Mouse (Mus musculus) bone marrow, adult 2 months (tissue): ENCODE data around the gene Bud13. TPM values are rescaled to one million over a fixed set of nuclear protein-coding genes. Genes with fewer than 3 reads are reported as not detected.

Source experiments
- H3K27ac ChIP-seq: fragments of 200-500 bp; 2 replicates; pipeline ENCODE4 v1.5.1; 2012; ENCODE audit warnings: low read depth, mild to moderate bottlenecking, control low read depth, inconsistent platforms, low read length; ENCODE audit not compliant: control insufficient read depth, poor library complexity, insufficient read depth
- H3K4me1 ChIP-seq: fragments of 200-500 bp; 2 replicates; pipeline ENCODE4 v1.6.1; 2011; ENCODE audit warnings: low read length; ENCODE audit not compliant: control insufficient read depth, insufficient read depth
- H3K4me3 ChIP-seq: fragments of 200-500 bp; replicated peaks from 2 replicates; pipeline ENCODE3; 2011; ENCODE audit warnings: mild to moderate bottlenecking, low read depth, low read length, control low read depth; ENCODE audit not compliant: control insufficient read depth
- CTCF ChIP-seq: fragments of 200-500 bp; IDR thresholded peaks from 2 replicates; pipeline ENCODE4 v1.5.1; 2011; ENCODE audit warnings: low read length, control low read depth; ENCODE audit not compliant: control insufficient read depth, insufficient read depth
- POLR2A ChIP-seq: fragments of 200-500 bp; IDR thresholded peaks from 2 replicates; pipeline ENCODE4 v1.6.1; 2011; ENCODE audit warnings: low read depth, mild to moderate bottlenecking, control low read depth, low read length, borderline replicate concordance; ENCODE audit not compliant: control insufficient read depth
- WGBS: fragments of 180-500 bp; shearing (Covaris S2); methylation state at CpG from one replicate; pipeline ENCODE4 v1.1.7; 2018; 5-methylcytosine and 5-hydroxymethylcytosine counted together
- polyA plus RNA-seq: library from polyadenylated mRNA; stranded (reverse); fragments of >200 nt; gene quantifications from 2 replicates; pipeline ENCODE4 v1.2.4, GENCODE M21; 2011; ENCODE audit warnings: low replicate concordance; ENCODE audit not compliant: missing spikeins, insufficient read depth, insufficient read length

Gene Bud13
- polyA plus RNA-seq, 1 experiment, result 13.4 TPM

- H3K27ac ChIP-seq, result no peak overlapping the region
- H3K4me1 ChIP-seq, result peaks cover 2% of the 10 kb centered on the region; the same call in 1 of the 2 replicates
- WGBS, result 81% methylated on average over 4 of the region's 4 CpGs
- H3K4me3 ChIP-seq, result no peak overlapping the region
- TF ChIP-seq CTCF (no peak), POLR2A (no peak)
Measured at GRCm38 (mm10) chr9:46270782-46271181, 12.0 kb upstream of the Bud13 start.

DNA sequence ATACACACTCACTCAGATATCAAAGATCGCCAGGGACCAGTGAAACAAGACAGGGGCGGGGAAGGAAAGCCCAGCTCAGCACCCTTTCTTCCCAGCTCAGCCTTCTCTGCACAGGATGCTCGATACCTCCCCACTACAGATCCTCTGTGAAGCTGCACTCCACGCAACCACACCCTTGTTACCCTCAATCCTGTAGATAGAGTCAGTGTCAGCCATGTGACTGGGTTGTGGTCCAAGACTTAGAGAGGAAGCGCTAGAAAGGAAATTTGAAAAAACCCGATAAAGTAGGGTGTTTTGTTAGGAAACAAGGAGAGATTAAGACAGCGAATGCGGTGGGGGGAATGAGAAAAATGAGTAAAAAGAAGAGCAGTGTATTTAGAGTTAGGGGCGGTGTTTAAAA is 10.7 kb upstream of the Bud13 start:
- TF ChIP-seq CTCF (no peak), POLR2A (no peak)
- no peak overlapping the region for H3K27ac ChIP-seq
- peaks cover 2% of the 10 kb centered on the region; the same call in 1 of the 2 replicates for H3K4me1 ChIP-seq
- H3K4me3 ChIP-seq, result peak overlapping the region; percentile 36
- WGBS, result 36% methylated on average over 9 of the region's 9 CpGs

DNA sequence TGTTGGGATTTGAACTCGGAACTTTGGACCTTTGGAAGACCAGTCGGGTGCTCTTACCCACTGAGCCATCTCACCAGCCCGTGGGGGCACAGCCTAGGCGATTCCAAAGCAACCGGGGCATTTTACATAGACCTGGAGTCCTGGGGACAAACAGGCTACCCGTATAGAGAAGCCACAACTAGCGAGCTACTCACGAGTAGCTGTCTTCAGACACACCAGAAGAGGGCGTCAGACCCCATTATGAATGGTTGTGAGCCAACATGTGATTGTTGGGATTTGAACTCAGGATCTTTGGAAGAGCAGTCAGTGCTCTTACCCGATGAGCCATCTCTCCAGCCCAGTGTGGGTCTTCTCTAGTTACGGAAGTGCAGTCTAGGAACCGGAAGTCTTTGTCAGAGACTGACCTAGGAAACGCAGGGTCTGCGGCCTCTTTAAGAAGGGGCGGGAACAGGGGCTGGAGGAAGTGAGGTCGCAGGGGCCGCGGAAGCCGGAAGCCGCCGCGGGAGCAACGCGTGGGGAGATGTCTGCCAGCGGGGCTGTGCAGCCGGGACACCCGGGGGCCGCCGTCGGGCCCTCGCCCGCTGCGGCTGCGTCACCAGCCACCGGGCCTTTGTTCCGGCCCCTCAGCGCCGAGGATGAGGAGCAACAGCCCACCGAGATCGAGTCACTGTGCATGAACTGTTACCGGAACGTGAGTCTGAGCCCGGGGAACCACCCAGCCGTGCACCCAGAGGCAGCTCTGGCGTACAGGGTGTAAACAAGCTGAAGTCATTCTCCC is 9.9 kb upstream of the Bud13 start, which contains the start of gene Zpr1:
Zpr1 (plus strand) TSS at position 388 of the 778 bp plus-strand sequence.
- peak; percentile 66; the same call in 1 of the 2 replicates for TF ChIP-seq POLR2A
- TF ChIP-seq CTCF, result no peak
- H3K27ac ChIP-seq, result peak within 1 kb of the TSS; percentile 55
- peak within 1 kb of the TSS; percentile 89 for H3K4me3 ChIP-seq
- peaks cover 2% of the 10 kb centered on the region; the same call in 1 of the 2 replicates for H3K4me1 ChIP-seq
- 3% methylated on average over 45 of the region's 45 CpGs for WGBS

DNA sequence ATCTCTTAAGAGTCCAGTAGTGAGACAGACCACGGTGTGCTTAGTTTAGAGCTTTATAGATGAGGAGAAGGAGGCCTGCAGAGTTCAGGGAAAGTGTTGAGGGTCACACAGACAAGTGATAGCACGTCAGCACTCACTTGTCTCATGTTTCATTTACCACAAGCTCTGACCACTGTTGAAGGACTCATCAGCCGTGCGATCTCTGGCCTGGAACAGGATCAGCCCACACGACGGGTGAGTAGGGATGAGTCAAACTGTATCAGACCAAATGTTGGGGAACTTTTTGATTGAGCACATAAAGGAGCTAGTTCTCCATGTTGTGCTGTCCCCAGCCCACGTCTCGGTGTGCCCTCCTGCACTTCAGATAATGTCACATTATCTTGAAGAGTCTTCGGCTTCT is 8.3 kb upstream of the Bud13 start:
- TF ChIP-seq POLR2A (no peak), CTCF (no peak)
- Histone ChIP-seq H3K27ac (no peak overlapping the region), H3K4me1 (peaks cover 2% of the 10 kb centered on the region; the same call in 1 of the 2 replicates), H3K4me3 (no peak overlapping the region)
- 76% methylated on average over 9 of the region's 9 CpGs for WGBS

DNA sequence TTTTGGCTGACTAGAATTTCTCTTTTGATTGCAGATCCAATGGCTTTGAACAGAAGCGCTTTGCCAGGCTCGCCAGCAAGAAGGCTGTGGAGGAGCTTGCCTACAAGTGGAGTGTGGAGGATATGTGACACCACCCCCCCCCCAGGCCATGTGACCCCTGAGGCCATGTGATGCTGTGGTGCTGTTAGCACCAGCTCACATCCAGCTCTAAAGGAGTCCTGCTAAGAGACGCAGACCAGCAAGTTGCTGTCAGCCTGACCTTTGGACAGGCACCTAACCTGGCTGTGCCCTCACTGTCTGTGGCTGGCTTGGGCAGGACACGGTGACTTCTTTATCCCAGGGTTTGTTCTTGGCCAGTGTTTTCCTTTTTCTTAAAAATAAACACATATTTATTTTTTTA is 15.6 kb downstream of the Bud13 start:
- no peak overlapping the region for H3K4me3 ChIP-seq
- TF ChIP-seq CTCF (no peak), POLR2A (no peak)
- 91% methylated on average over 4 of the region's 4 CpGs for WGBS
- no peak overlapping the region for H3K27ac ChIP-seq
- no peaks in the 10 kb centered on the region for H3K4me1 ChIP-seq

- Histone ChIP-seq H3K27ac (no peak overlapping the region), H3K4me1 (no peaks in the 10 kb centered on the region), H3K4me3 (no peak overlapping the region)
- TF ChIP-seq CTCF (peak; percentile 78), POLR2A (no peak)
- 10% methylated on average over 2 of the region's 2 CpGs for WGBS
Measured at GRCm38 (mm10) chr9:46302142-46302541, 19.3 kb downstream of the Bud13 start.

GRCm38 (mm10) chr9:46309121-46309520 is 26.3 kb downstream of the Bud13 start:
- Histone ChIP-seq H3K4me3 (no peak overlapping the region), H3K4me1 (no peaks in the 10 kb centered on the region), H3K27ac (no peak overlapping the region)
- WGBS, result 21% methylated on average over 7 of the region's 7 CpGs
- TF ChIP-seq CTCF, result peak; percentile 30; the same call in 1 of the 2 replicates
- no peak for TF ChIP-seq POLR2A

DNA sequence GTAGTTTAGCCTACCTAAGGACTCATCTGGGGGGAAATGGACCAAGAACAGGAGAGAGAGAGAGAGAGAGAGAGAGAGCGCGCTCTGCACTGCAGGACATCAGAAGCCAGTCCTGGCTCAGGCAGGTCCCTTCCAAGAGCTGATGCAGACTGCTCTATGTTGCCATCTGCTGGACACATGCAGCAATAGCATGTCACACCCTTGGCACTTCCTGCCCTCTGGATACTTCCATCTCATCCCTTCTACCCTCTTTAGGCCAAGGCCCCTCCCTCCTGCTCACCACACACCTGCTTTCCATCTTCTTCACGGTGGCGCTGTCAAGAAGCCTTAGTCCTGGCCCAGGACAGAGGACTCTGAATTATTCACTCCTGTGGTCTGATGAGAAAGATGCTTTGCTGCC is 31.7 kb downstream of the Bud13 start:
- WGBS, result 15% methylated on average over 4 of the region's 4 CpGs

More for the DNA sequence above, 31.7 kb downstream of the Bud13 start:
- TF ChIP-seq CTCF (peak; percentile 98), POLR2A (no peak)
- H3K27ac ChIP-seq, result no peak overlapping the region
- no peaks in the 10 kb centered on the region for H3K4me1 ChIP-seq
- H3K4me3 ChIP-seq, result no peak overlapping the region
